Mouse (Mus musculus) granulocyte monocyte progenitor cell, adult 5-6 weeks (primary cell): ENCODE results near the gene Pnpla6. TPM values are rescaled to one million over a fixed set of nuclear protein-coding genes. Genes with fewer than 3 reads are reported as not detected.

Experiments used
- ATAC-seq: replicated peaks from 2 replicates; pipeline ENCODE4 v1.8.0; 2016; ENCODE audit warnings: mild to moderate bottlenecking, moderate TSS enrichment, inconsistent platforms; ENCODE audit not compliant: poor library complexity, severe bottlenecking
- total RNA-seq, 2 experiments: library from RNA; stranded (forward) in 1 of 2; stranded (reverse) in 1 of 2; fragments of 200-712, 200-1000 nt in 1 of 2; fragments of >200 nt in 1 of 2; fragmentation: Nextera tagmentation in 1 of 2; gene quantifications; 2 replicates each; pipeline ENCODE4 v1.2.3; 2014 to 2017

The Pnpla6 gene
- total RNA-seq (2014; fragmentation: Nextera tagmentation) = 39.0 and 39.4 TPM in 2 replicates
- 11.8 and 16.8 TPM in 2 replicates for total RNA-seq (2017)

GRCm38 (mm10) chr8:3515260-3515671, at the start of gene Pnpla6:
TSS of gene Pnpla6 (plus strand) at chr8:3515384.
- ATAC-seq = peak; percentile 68

GRCm38 (mm10) chr8:3467006-3467885, 47.9 kb upstream of the Pnpla6 start, which contains the start of gene Pex11g:
TSS of gene Pex11g (minus strand) at chr8:3467680.
- peak; percentile 92 for ATAC-seq

GRCm38 (mm10) chr8:3467886-3468545, 47.2 kb upstream of the Pnpla6 start:
- no peak for ATAC-seq

- no peak for ATAC-seq
These were observed 46.3 kb upstream of the Pnpla6 start for GRCm38 (mm10) chr8:3468838-3469237.

GRCm38 (mm10) chr8:3470562-3470961, 44.6 kb upstream of the Pnpla6 start, which contains the start of gene Tex45:
TSS of gene Tex45 (plus strand) at chr8:3470862.
- no peak for ATAC-seq

- ATAC-seq = peak; percentile 53
These were observed 39.3 kb upstream of the Pnpla6 start for GRCm38 (mm10) chr8:3475715-3476429.

- ATAC-seq = no peak
These were observed 34.9 kb upstream of the Pnpla6 start for GRCm38 (mm10) chr8:3480221-3480785.

- peak; percentile 94 for ATAC-seq
These were observed 33.6 kb upstream of the Pnpla6 start for GRCm38 (mm10) chr8:3481605-3482004.

- ATAC-seq = no peak
These were observed 32.9 kb upstream of the Pnpla6 start for GRCm38 (mm10) chr8:3482240-3482740.

GRCm38 (mm10) chr8:3483546-3483945, 31.6 kb upstream of the Pnpla6 start:
- ATAC-seq = no peak

- ATAC-seq = no peak
These were observed 30.0 kb upstream of the Pnpla6 start for GRCm38 (mm10) chr8:3485192-3485591.

GRCm38 (mm10) chr8:3492901-3493844, 22.0 kb upstream of the Pnpla6 start, which contains the start of gene Zfp358:
TSS of gene Zfp358 (plus strand) at chr8:3493138.
- peak; percentile 90 for ATAC-seq

GRCm38 (mm10) chr8:3493845-3494208, 21.4 kb upstream of the Pnpla6 start:
- no peak for ATAC-seq

GRCm38 (mm10) chr8:3495578-3496427, 19.4 kb upstream of the Pnpla6 start:
- no peak for ATAC-seq

- ATAC-seq = no peak
These were observed 18.8 kb upstream of the Pnpla6 start for GRCm38 (mm10) chr8:3496428-3496748.

- ATAC-seq = no peak
These were observed 16.6 kb upstream of the Pnpla6 start for GRCm38 (mm10) chr8:3498583-3498982.

- peak; percentile 8 for ATAC-seq
These were observed 15.4 kb upstream of the Pnpla6 start for GRCm38 (mm10) chr8:3499751-3500150.
